Mouse (Mus musculus): ENCODE results near the gene Olfr813.
"Not testable (repeated sequence)": the region's sequence is repeated elsewhere in the genome, so short reads cannot be mapped to it uniquely, and the experiment has no call there.

The Olfr813 gene

GRCm38 (mm10) chr10:129855067-129855466 lies at the start of gene Olfr813:
Gene Olfr813 (plus strand): TSS chr10:129855367.
- in situ Hi-C loops (cut with MboI, MseI) = no loop called here

- in situ Hi-C loops (cut with MboI, MseI) = no loop called here
These were observed 9.2 kb upstream of the Olfr813 start, which contains the start of gene Olfr812 for GRCm38 (mm10) chr10:129845994-129846393. Gene Olfr812 (minus strand): TSS chr10:129846094.

- in situ Hi-C loops (cut with MboI, MseI) = no loop called here
These were observed 7.8 kb upstream of the Olfr813 start for GRCm38 (mm10) chr10:129847343-129847742.

GRCm38 (mm10) chr10:129879751-129880150 lies 24.6 kb downstream of the Olfr813 start, which contains the start of gene Olfr814:
Gene Olfr814 (minus strand): TSS chr10:129879851.
- in situ Hi-C loops (cut with MboI, MseI) = not testable (repeated sequence)

GRCm38 (mm10) chr10:129885496-129885895 lies 30.3 kb downstream of the Olfr813 start:
- in situ Hi-C loops (cut with MboI, MseI) = not testable (repeated sequence)

GRCm38 (mm10) chr10:129885934-129886333 lies 30.8 kb downstream of the Olfr813 start:
- in situ Hi-C loops (cut with MboI, MseI) = no loop called here

- in situ Hi-C loops (cut with MboI, MseI) = not testable (repeated sequence)
These were observed 50.6 kb downstream of the Olfr813 start, which contains the start of gene Olfr815 for GRCm38 (mm10) chr10:129905767-129906166. Gene Olfr815 (minus strand): TSS chr10:129905867.
